Mouse (Mus musculus): ENCODE measurements around the gene Nqo2.

Gene Nqo2

GRCm38 (mm10) chr13:34002058-34003006, 37.8 kb downstream of the Nqo2 start, which contains the start of the genes Ripk1 and Serpinb6a:
TSS of gene Ripk1 (plus strand) at chr13:34002363.
TSS of gene Serpinb6a (minus strand) at chr13:34002794.
- peak; percentile 94 for DNase-seq

- no peak for DNase-seq
These were observed 38.6 kb downstream of the Nqo2 start for GRCm38 (mm10) chr13:34003058-34003457.

- no peak for DNase-seq
These were observed 42.7 kb downstream of the Nqo2 start for GRCm38 (mm10) chr13:34007234-34007633.

GRCm38 (mm10) chr13:34016927-34017569, 52.6 kb downstream of the Nqo2 start:
- no peak for DNase-seq

- DNase-seq: no peak
These were observed 54.0 kb downstream of the Nqo2 start for GRCm38 (mm10) chr13:34018521-34018920.

- DNase-seq: no peak
These were observed 57.5 kb downstream of the Nqo2 start for GRCm38 (mm10) chr13:34021998-34022397.

- no peak for DNase-seq
These were observed 67.6 kb downstream of the Nqo2 start for GRCm38 (mm10) chr13:34032041-34032440.

GRCm38 (mm10) chr13:34035424-34035823, 70.9 kb downstream of the Nqo2 start:
- DNase-seq: no peak

- DNase-seq: no peak
These were observed 72.2 kb downstream of the Nqo2 start for GRCm38 (mm10) chr13:34036726-34037125.

GRCm38 (mm10) chr13:34037172-34038055, 72.9 kb downstream of the Nqo2 start, which contains the start of gene Bphl:
TSS of gene Bphl (plus strand) at chr13:34037597.
- peak; percentile 96 for DNase-seq

- peak; percentile 41 for DNase-seq
These were observed 73.6 kb downstream of the Nqo2 start for GRCm38 (mm10) chr13:34038056-34038432.
